Mouse (Mus musculus) CD4-positive, CD25-positive, alpha-beta regulatory T cell, adult 2 months (primary cell): ENCODE measurements around the gene Mdh1b.

ENCODE experiments used
- DNase-seq: peaks from one replicate; pipeline ENCODE4 v3.0.0-alpha.2; 2012; ENCODE audit warnings: low read depth, low spot score

Mdh1b gene

GRCm38 (mm10) chr1:63730240-63730771, at the start of gene Mdh1b, which contains the start of gene Fastkd2:
TSS of gene Mdh1b (minus strand) at chr1:63730318.
TSS of gene Fastkd2 (plus strand) at chr1:63730614.
- DNase-seq: peak; percentile 93

GRCm38 (mm10) chr1:63776902-63777630, 46.9 kb upstream of the Mdh1b start:
- no peak for DNase-seq

GRCm38 (mm10) chr1:63776396-63776795, 46.3 kb upstream of the Mdh1b start:
- no peak for DNase-seq

GRCm38 (mm10) chr1:63770309-63770708, 40.2 kb upstream of the Mdh1b start:
- DNase-seq: no peak

- DNase-seq: no peak
Observed at GRCm38 (mm10) chr1:63769167-63769566, 39.0 kb upstream of the Mdh1b start, which contains the start of gene 4933402D24Rik. TSS of gene 4933402D24Rik (minus strand) at chr1:63769267.

- DNase-seq: no peak
Observed at GRCm38 (mm10) chr1:63768112-63768511, 38.0 kb upstream of the Mdh1b start.

- no peak for DNase-seq
Observed at GRCm38 (mm10) chr1:63764395-63764794, 34.3 kb upstream of the Mdh1b start.

- DNase-seq: no peak
Observed at GRCm38 (mm10) chr1:63763881-63764386, 33.8 kb upstream of the Mdh1b start.

GRCm38 (mm10) chr1:63763212-63763694, 33.1 kb upstream of the Mdh1b start:
- DNase-seq: peak; percentile 30

GRCm38 (mm10) chr1:63756005-63756404, 25.9 kb upstream of the Mdh1b start:
- no peak for DNase-seq

GRCm38 (mm10) chr1:63729796-63730195, 322 bp downstream of the Mdh1b start:
- no peak for DNase-seq

- DNase-seq: no peak
Observed at GRCm38 (mm10) chr1:63720161-63720560, 10.0 kb downstream of the Mdh1b start.

- no peak for DNase-seq
Observed at GRCm38 (mm10) chr1:63708876-63709275, 21.2 kb downstream of the Mdh1b start.

- no peak for DNase-seq
Observed at GRCm38 (mm10) chr1:63705733-63706132, 24.4 kb downstream of the Mdh1b start.

GRCm38 (mm10) chr1:63696861-63697260, 33.3 kb downstream of the Mdh1b start:
- no peak for DNase-seq

GRCm38 (mm10) chr1:63686827-63687226, 43.3 kb downstream of the Mdh1b start, which contains the start of gene Dytn:
TSS of gene Dytn (minus strand) at chr1:63686927.
- DNase-seq: no peak

GRCm38 (mm10) chr1:63675975-63676374, 54.1 kb downstream of the Mdh1b start:
- DNase-seq: no peak

GRCm38 (mm10) chr1:63668852-63669160, 61.3 kb downstream of the Mdh1b start:
- DNase-seq: peak; percentile 60

- DNase-seq: no peak
Observed at GRCm38 (mm10) chr1:63667949-63668851, 61.9 kb downstream of the Mdh1b start.

GRCm38 (mm10) chr1:63667201-63667948, 62.7 kb downstream of the Mdh1b start:
- DNase-seq: no peak

- no peak for DNase-seq
Observed at GRCm38 (mm10) chr1:63666089-63666488, 64.0 kb downstream of the Mdh1b start.
